Mouse (Mus musculus): Measurements from ENCODE around the gene Clec1a.

DNA sequence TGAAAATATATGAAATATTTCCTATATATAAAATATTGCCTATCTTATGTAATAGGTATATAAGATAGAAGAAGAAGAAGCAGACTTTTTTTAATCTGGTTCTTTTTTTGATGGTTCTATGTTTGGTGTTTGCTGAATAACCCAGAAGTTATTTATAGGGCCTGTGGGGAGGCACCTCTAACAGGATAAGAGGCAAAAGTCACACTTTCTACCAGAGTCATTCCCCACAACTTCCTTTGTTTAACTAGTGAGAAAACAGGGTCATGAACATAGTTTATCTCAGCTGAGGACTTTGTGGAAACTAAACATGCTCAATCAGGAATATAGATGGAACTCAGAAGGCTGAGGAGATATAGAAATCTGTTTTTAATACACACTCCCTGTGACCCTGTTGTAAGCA, 45.8 kb downstream of the Clec1a start:
- no peak for TF ChIP-seq CTCF (IDR thresholded peaks at IDR 0.05)
- no peak for TF ChIP-seq EP300 (IDR thresholded peaks at IDR 0.05)
